Mouse (Mus musculus) thymus, postnatal 10 days (tissue): Measurements from ENCODE around the gene Cdca5.
"Not testable (repeated sequence)": the region's sequence is repeated elsewhere in the genome, so short reads cannot be mapped to it uniquely, and the experiment has no call there.

Experiments used
- DNase-seq, 2 experiments: peaks; one replicate each; pipeline ENCODE4 v3.0.0; 2021; ENCODE audit warnings: low spot score in 2 of 2

Cdca5 gene

GRCm38 (mm10) chr19:6084478-6085248 is at the start of gene Cdca5, which contains the start of gene Zfpl1:
Gene Cdca5 (plus strand): TSS chr19:6084983.
Gene Zfpl1 (minus strand): TSS chr19:6084956.
- DNase-seq, result peak; percentile 94 to 96

- no peak for DNase-seq
Measured at GRCm38 (mm10) chr19:6035966-6036585, 48.7 kb upstream of the Cdca5 start.

GRCm38 (mm10) chr19:6037695-6038094 is 47.1 kb upstream of the Cdca5 start:
- DNase-seq, result no peak

GRCm38 (mm10) chr19:6038326-6038725 is 46.5 kb upstream of the Cdca5 start:
- no peak for DNase-seq

- no peak for DNase-seq
Measured at GRCm38 (mm10) chr19:6040002-6040401, 44.8 kb upstream of the Cdca5 start.

- DNase-seq, result no peak
Measured at GRCm38 (mm10) chr19:6042293-6042692, 42.5 kb upstream of the Cdca5 start.

GRCm38 (mm10) chr19:6044102-6044501 is 40.7 kb upstream of the Cdca5 start:
- DNase-seq, result not testable (repeated sequence)

- DNase-seq, result no peak
Measured at GRCm38 (mm10) chr19:6045366-6046293, 39.2 kb upstream of the Cdca5 start.

- DNase-seq, result peak; percentile 84 to 88
Measured at GRCm38 (mm10) chr19:6046294-6047153, 38.3 kb upstream of the Cdca5 start, which contains the start of gene Syvn1. Gene Syvn1 (plus strand): TSS chr19:6046576.

GRCm38 (mm10) chr19:6047154-6047898 is 37.5 kb upstream of the Cdca5 start:
- DNase-seq, result peak in 1 of 2 experiments; percentile 33

- no peak for DNase-seq
Measured at GRCm38 (mm10) chr19:6047899-6048166, 37.0 kb upstream of the Cdca5 start.

GRCm38 (mm10) chr19:6048681-6049410 is 35.9 kb upstream of the Cdca5 start:
- no peak for DNase-seq

GRCm38 (mm10) chr19:6052516-6052915 is 32.3 kb upstream of the Cdca5 start:
- DNase-seq, result no peak

GRCm38 (mm10) chr19:6054296-6054695 is 30.5 kb upstream of the Cdca5 start:
- no peak for DNase-seq

GRCm38 (mm10) chr19:6056696-6057095 is 28.1 kb upstream of the Cdca5 start:
- DNase-seq, result no peak

- peak; percentile 98 to 99 for DNase-seq
Measured at GRCm38 (mm10) chr19:6057313-6058096, 27.3 kb upstream of the Cdca5 start, which contains the start of the genes Mrpl49 and Fau. Gene Mrpl49 (minus strand): TSS chr19:6057785. Gene Fau (plus strand): TSS chr19:6057844.

GRCm38 (mm10) chr19:6058513-6058912 is 26.3 kb upstream of the Cdca5 start:
- DNase-seq, result no peak

- DNase-seq, result no peak
Measured at GRCm38 (mm10) chr19:6058966-6059365, 25.8 kb upstream of the Cdca5 start.

- DNase-seq, result peak; percentile 91 to 92
Measured at GRCm38 (mm10) chr19:6061021-6061533, 23.7 kb upstream of the Cdca5 start, which contains the start of gene Znhit2. Gene Znhit2 (plus strand): TSS chr19:6061192.
